Mouse (Mus musculus): ENCODE data around the gene Ly86. TPM values are rescaled to one million over a fixed set of nuclear protein-coding genes. Genes with fewer than 3 reads are reported as not detected.

Gene Ly86
- polyA plus RNA-seq, 1 experiment from 2014 or later = 5.1 TPM

GRCm38 (mm10) chr13:37342804-37343203 is 2.2 kb upstream of the Ly86 start:
- no peak for ATAC-seq (ENCODE audit: low read depth)
- Histone ChIP-seq H3K36me3 (ENCODE audit: control insufficient read depth, insufficient read depth, low read length) (no peaks in the 10 kb centered on the region), H3K27me3 (ENCODE audit: control insufficient read depth, insufficient read depth, low read length) (no peaks in the 10 kb centered on the region), H3K4me1 (ENCODE audit: control insufficient read depth, insufficient read depth, low read length) (no peaks in the 10 kb centered on the region), H3K4me2 (ENCODE audit: low read depth, low read length) (no peak overlapping the region), H3K4me3 (ENCODE audit: low read depth, low read length) (no peak overlapping the region), H3K9me3 (ENCODE audit: control insufficient read depth, low read length) (no peaks in the 10 kb centered on the region), H3K9ac (replicated peaks; ENCODE audit: low read depth, low read length) (no peak overlapping the region), H3K27ac (ENCODE audit: low read depth, low read length) (no peak overlapping the region)
- 100% methylated on average over 1 of the region's 1 CpGs for WGBS

DNA sequence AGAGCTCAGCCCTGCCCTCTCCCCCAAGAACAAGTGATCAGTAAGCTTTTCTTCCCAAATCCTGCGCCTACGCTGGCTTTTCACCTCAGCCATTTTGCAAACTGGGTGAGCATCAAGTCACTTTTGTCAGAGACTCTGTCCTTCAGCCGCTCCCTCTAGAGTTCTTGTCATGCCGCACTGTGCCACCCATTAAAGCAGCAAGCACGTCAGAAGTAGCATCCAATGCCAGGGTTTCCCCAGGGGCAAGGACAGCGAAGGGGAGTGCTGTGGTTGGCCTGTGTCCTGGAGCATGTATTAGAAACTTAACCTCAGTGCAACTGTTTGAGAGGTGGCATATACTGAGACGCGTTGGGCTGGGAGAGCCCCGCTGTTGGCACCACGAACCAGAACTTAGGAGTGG is 815 bp downstream of the Ly86 start:
- 91% methylated on average over 10 of the region's 10 CpGs for whole genome bisulfite sequencing
- H3K4me3 ChIP-seq (ENCODE audit: low read depth, low read length) = no peak overlapping the region
- no peak overlapping the region for H3K9ac ChIP-seq (replicated peaks; ENCODE audit: low read depth, low read length)
- H3K4me2 ChIP-seq (ENCODE audit: low read depth, low read length) = no peak overlapping the region
- H3K27ac ChIP-seq (ENCODE audit: low read depth, low read length) = no peak overlapping the region
- no peaks in the 10 kb centered on the region for H3K36me3 ChIP-seq (ENCODE audit: control insufficient read depth, insufficient read depth, low read length)
- H3K27me3 ChIP-seq (ENCODE audit: control insufficient read depth, insufficient read depth, low read length) = no peaks in the 10 kb centered on the region
- H3K4me1 ChIP-seq (ENCODE audit: control insufficient read depth, insufficient read depth, low read length) = no peaks in the 10 kb centered on the region
- no peaks in the 10 kb centered on the region for H3K9me3 ChIP-seq (ENCODE audit: control insufficient read depth, low read length)
- ATAC-seq (ENCODE audit: low read depth) = no peak

- Histone ChIP-seq H3K36me3 (ENCODE audit: control insufficient read depth, insufficient read depth, low read length) (no peaks in the 10 kb centered on the region), H3K27ac (ENCODE audit: low read depth, low read length) (no peak overlapping the region), H3K9me3 (ENCODE audit: control insufficient read depth, low read length) (no peaks in the 10 kb centered on the region), H3K9ac (replicated peaks; ENCODE audit: low read depth, low read length) (no peak overlapping the region), H3K4me2 (ENCODE audit: low read depth, low read length) (no peak overlapping the region), H3K4me3 (ENCODE audit: low read depth, low read length) (no peak overlapping the region), H3K27me3 (ENCODE audit: control insufficient read depth, insufficient read depth, low read length) (no peaks in the 10 kb centered on the region), H3K4me1 (ENCODE audit: control insufficient read depth, insufficient read depth, low read length) (no peaks in the 10 kb centered on the region)
- 88% methylated on average over 8 of the region's 8 CpGs for WGBS
- ATAC-seq (ENCODE audit: low read depth) = no peak
These were observed 3.0 kb downstream of the Ly86 start for GRCm38 (mm10) chr13:37347871-37348595.

- H3K4me3 ChIP-seq (ENCODE audit: low read depth, low read length) = no peak overlapping the region
- no peak overlapping the region for H3K9ac ChIP-seq (replicated peaks; ENCODE audit: low read depth, low read length)
- H3K4me2 ChIP-seq (ENCODE audit: low read depth, low read length) = no peak overlapping the region
- ATAC-seq (ENCODE audit: low read depth) = no peak
- WGBS = 89% methylated on average over 5 of the region's 5 CpGs
- H3K27ac ChIP-seq (ENCODE audit: low read depth, low read length) = no peak overlapping the region
- H3K4me1 ChIP-seq (ENCODE audit: control insufficient read depth, insufficient read depth, low read length) = no peaks in the 10 kb centered on the region
- no peaks in the 10 kb centered on the region for H3K27me3 ChIP-seq (ENCODE audit: control insufficient read depth, insufficient read depth, low read length)
- H3K9me3 ChIP-seq (ENCODE audit: control insufficient read depth, low read length) = no peaks in the 10 kb centered on the region
- no peaks in the 10 kb centered on the region for H3K36me3 ChIP-seq (ENCODE audit: control insufficient read depth, insufficient read depth, low read length)
These were observed 4.0 kb downstream of the Ly86 start for GRCm38 (mm10) chr13:37349051-37349450.

- H3K9ac ChIP-seq (replicated peaks; ENCODE audit: low read depth, low read length) = no peak overlapping the region
- H3K9me3 ChIP-seq (ENCODE audit: control insufficient read depth, low read length) = no peaks in the 10 kb centered on the region
- no peak overlapping the region for H3K4me3 ChIP-seq (ENCODE audit: low read depth, low read length)
- no peak overlapping the region for H3K4me2 ChIP-seq (ENCODE audit: low read depth, low read length)
- WGBS = 80% methylated on average over 2 of the region's 2 CpGs
- ATAC-seq (ENCODE audit: low read depth) = no peak
- H3K27me3 ChIP-seq (ENCODE audit: control insufficient read depth, insufficient read depth, low read length) = no peaks in the 10 kb centered on the region
- H3K36me3 ChIP-seq (ENCODE audit: control insufficient read depth, insufficient read depth, low read length) = no peaks in the 10 kb centered on the region
- no peak overlapping the region for H3K27ac ChIP-seq (ENCODE audit: low read depth, low read length)
- H3K4me1 ChIP-seq (ENCODE audit: control insufficient read depth, insufficient read depth, low read length) = no peaks in the 10 kb centered on the region
These were observed 8.0 kb downstream of the Ly86 start for GRCm38 (mm10) chr13:37353016-37353415.

DNA sequence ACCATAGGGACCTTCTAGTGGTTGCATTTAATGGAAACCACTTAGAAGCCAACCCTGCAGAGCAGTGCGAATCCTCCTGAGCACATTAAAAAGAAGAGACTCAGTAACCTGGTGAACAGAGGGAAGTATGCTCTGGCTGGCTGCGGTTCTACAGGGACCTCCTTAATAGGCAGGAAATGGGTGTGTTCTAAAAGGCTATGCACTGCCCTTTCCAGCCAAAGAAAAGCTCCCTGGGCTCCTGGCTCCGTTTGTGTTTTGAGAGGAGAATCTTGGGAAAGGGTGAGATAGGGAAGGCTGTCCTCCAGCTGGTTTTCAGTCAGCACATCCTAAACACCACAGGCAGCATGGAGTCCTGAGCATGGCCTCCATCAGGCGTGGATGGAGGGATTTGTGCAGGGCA is 8.9 kb downstream of the Ly86 start:
- Histone ChIP-seq H3K27me3 (ENCODE audit: control insufficient read depth, insufficient read depth, low read length) (no peaks in the 10 kb centered on the region), H3K9ac (replicated peaks; ENCODE audit: low read depth, low read length) (no peak overlapping the region), H3K4me2 (ENCODE audit: low read depth, low read length) (no peak overlapping the region), H3K4me3 (ENCODE audit: low read depth, low read length) (no peak overlapping the region), H3K27ac (ENCODE audit: low read depth, low read length) (no peak overlapping the region), H3K9me3 (ENCODE audit: control insufficient read depth, low read length) (no peaks in the 10 kb centered on the region), H3K36me3 (ENCODE audit: control insufficient read depth, insufficient read depth, low read length) (no peaks in the 10 kb centered on the region), H3K4me1 (ENCODE audit: control insufficient read depth, insufficient read depth, low read length) (no peaks in the 10 kb centered on the region)
- ATAC-seq (ENCODE audit: low read depth) = no peak
- WGBS = 64% methylated on average over 4 of the region's 4 CpGs

DNA sequence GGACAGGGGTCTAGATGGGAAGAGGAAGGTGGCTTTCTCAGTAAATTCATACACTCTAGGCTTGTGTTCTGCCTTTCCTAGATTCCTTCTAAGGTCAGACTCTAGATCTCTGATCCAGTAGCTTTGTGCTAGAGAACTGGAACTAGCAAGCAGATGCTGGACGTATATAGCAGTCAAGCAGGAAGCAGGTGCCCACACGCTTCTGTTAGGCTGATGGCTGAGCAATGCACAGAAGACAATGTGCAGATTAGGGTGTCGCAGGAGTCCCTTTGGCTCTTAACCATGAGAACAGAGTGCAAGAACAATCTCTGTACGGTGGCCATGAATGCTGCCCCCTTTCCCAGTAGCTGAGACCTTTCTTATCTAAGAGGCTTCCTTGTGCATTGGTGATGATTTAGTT is 9.4 kb downstream of the Ly86 start:
- ATAC-seq (ENCODE audit: low read depth) = no peak
- H3K27me3 ChIP-seq (ENCODE audit: control insufficient read depth, insufficient read depth, low read length) = no peaks in the 10 kb centered on the region
- H3K27ac ChIP-seq (ENCODE audit: low read depth, low read length) = no peak overlapping the region
- H3K36me3 ChIP-seq (ENCODE audit: control insufficient read depth, insufficient read depth, low read length) = no peaks in the 10 kb centered on the region
- H3K9ac ChIP-seq (replicated peaks; ENCODE audit: low read depth, low read length) = no peak overlapping the region
- H3K4me1 ChIP-seq (ENCODE audit: control insufficient read depth, insufficient read depth, low read length) = no peaks in the 10 kb centered on the region
- no peak overlapping the region for H3K4me3 ChIP-seq (ENCODE audit: low read depth, low read length)
- 89% methylated on average over 4 of the region's 4 CpGs for WGBS
- no peaks in the 10 kb centered on the region for H3K9me3 ChIP-seq (ENCODE audit: control insufficient read depth, low read length)
- H3K4me2 ChIP-seq (ENCODE audit: low read depth, low read length) = no peak overlapping the region

GRCm38 (mm10) chr13:37355642-37356331 is 10.8 kb downstream of the Ly86 start:
- 91% methylated on average over 10 of the region's 10 CpGs for WGBS
- no peak for ATAC-seq (ENCODE audit: low read depth)

DNA sequence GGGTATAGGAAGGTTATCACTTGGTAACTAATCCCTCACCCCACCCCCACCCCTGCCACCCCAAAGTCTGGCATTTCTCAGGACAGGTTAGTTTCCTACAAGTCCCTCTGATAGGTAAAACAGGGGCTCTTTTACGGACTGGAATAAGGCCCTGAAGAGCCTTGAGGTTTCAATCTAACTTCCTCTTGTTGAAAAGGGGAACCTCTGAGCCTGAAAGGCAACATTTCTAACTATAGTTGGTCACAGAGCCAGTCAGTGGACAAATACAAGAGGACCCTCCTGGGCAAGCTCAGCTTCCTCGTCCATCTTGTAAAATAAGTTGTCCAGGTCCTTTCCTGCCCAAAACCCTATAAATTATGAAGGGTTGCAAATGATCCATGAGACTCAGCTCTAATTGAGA is 11.5 kb downstream of the Ly86 start:
- Histone ChIP-seq H3K9ac (replicated peaks; ENCODE audit: low read depth, low read length) (no peak overlapping the region), H3K9me3 (ENCODE audit: control insufficient read depth, low read length) (no peaks in the 10 kb centered on the region), H3K4me1 (ENCODE audit: control insufficient read depth, insufficient read depth, low read length) (no peaks in the 10 kb centered on the region), H3K4me2 (ENCODE audit: low read depth, low read length) (no peak overlapping the region), H3K36me3 (ENCODE audit: control insufficient read depth, insufficient read depth, low read length) (no peaks in the 10 kb centered on the region), H3K27ac (ENCODE audit: low read depth, low read length) (no peak overlapping the region), H3K27me3 (ENCODE audit: control insufficient read depth, insufficient read depth, low read length) (no peaks in the 10 kb centered on the region), H3K4me3 (ENCODE audit: low read depth, low read length) (no peak overlapping the region)
- ATAC-seq (ENCODE audit: low read depth) = no peak
- WGBS = 89% methylated on average over 2 of the region's 2 CpGs

More at GRCm38 (mm10) chr13:37355642-37356331, 10.8 kb downstream of the Ly86 start:
- Histone ChIP-seq H3K9me3 (ENCODE audit: control insufficient read depth, low read length) (no peaks in the 10 kb centered on the region), H3K4me1 (ENCODE audit: control insufficient read depth, insufficient read depth, low read length) (no peaks in the 10 kb centered on the region), H3K27ac (ENCODE audit: low read depth, low read length) (no peak overlapping the region), H3K4me2 (ENCODE audit: low read depth, low read length) (no peak overlapping the region), H3K36me3 (ENCODE audit: control insufficient read depth, insufficient read depth, low read length) (no peaks in the 10 kb centered on the region), H3K4me3 (ENCODE audit: low read depth, low read length) (no peak overlapping the region), H3K9ac (replicated peaks; ENCODE audit: low read depth, low read length) (no peak overlapping the region), H3K27me3 (ENCODE audit: control insufficient read depth, insufficient read depth, low read length) (no peaks in the 10 kb centered on the region)
